Mouse (Mus musculus) cerebellum, postnatal 36 days (tissue): ENCODE results near the gene Tbata.

Experiments
- DNase-seq, 2 experiments: peaks; one replicate each; pipeline ENCODE4 v3.0.0; 2021 to 2022; ENCODE audit warnings: mixed read lengths in 2 of 2

The Tbata gene

DNA sequence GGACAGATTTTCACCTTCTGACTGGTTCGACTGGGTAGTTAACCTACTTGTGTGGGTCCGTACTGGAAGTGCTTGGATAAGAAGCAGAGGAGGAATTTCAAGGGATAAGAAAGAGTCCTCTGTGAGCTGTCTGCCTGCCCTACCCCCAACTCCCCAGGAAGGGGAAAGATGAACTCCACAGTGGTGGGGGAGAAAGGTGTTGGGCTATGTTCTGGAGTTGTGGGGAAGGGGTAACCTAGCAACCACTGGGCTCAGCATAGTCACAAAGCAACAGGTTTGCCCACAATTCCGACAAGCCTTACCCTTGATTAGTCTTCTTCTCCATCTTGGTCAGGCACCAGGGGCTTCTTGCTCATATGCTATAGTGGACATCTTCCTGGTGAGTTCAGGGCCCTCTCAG lies at the start of gene Tbata:
Gene Tbata (plus strand): TSS at position 301 of the 400 bp plus-strand sequence.
- no peak for DNase-seq

DNA sequence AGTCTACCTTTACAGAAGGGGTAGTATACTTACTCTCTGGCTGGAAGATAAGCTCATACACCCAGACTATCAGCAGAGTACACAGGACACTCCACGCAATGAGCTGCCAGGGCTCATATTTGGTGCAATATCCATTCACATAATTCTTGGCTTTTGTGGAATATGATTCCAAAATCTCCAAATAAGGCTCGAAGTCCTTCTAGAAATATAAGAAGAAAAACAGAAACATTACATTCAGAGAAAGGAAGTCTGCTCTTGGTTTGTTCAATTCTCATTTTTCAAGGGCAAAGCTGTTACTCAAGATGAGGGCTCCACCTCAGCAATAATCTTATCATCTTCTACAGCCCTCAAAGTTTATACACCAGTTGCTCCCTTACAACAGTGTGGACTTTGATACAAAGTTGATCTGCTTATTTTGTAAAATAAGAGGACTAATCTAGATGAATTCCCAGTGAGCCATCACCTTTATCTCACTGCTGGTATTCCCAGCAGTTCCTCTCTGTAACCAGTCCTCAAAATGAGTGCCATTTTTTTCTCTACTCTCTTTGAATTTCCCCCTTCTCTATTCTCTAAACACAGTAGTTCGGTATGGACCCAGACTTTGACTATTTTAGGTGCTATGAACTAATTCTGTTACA lies 48.4 kb upstream of the Tbata start:
- no peak for DNase-seq

DNA sequence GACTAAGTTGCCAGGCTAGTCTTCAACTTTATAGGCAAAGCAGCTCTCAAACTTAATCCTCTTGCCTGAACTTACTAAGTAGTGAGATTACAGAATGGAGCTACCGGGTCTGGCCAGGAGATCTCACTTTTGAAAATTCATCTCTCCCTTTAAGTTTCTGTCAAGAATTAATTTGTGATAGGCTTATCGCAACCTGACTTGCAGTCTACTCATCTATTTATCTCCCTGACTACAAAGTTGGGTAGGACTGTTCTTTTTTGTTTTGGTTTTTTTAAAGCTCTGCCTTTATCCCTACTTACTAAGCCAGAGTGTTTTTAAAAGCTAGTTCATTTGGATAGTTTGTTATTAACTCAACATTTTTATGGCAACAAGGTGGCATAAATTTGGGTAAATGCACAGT lies 47.3 kb upstream of the Tbata start:
- no peak for DNase-seq

DNA sequence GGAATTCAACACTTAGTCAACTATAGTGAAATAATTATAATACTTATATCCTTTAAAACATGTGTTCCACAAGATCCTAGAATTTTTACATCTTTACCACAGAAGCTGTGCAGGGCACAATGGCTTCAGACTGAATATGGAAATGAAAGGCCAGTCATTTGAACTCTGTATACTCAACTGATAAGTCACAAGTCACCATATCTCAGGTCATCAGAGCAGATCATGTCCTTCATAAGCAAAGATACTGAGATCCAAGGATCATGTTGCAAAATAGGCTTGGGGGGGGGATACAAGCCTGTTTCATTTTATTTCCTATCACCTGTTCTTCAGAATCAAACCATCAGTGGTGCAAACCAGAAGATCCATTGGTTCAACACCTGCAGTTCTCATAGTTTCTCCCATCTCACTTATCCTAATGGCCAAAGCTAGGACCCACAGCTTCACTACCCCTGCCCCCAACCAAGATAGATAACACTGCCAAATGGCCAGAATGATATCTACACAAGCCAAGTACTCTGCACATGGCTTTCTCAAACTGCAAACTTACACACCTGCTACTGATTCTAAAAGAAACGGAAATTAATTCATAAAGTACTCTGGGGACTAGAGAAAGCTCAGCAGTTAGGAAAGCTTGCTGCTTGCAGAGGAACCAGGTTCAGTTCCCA lies 42.9 kb upstream of the Tbata start:
- DNase-seq: no peak

DNA sequence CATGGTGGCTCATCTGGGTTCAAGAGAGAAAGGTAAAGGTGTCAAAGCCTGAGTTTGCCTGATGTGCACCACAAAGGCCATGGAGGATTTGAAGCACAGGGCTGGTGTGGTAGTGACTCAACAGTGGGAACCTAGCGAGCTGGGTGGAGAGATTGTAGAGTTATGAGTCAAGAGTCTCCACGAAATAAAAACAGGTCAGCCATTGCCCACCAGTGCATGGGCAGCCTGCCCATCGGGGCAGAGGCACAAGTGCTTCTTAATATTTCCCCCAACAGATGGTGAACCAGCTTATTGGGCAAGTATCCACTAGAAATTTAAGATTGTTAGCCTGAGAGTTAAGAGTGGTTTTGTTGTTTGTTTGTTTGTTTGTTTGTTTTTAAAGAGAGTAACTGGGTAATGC lies 40.8 kb upstream of the Tbata start:
- peak; percentile 26 to 40 for DNase-seq

DNA sequence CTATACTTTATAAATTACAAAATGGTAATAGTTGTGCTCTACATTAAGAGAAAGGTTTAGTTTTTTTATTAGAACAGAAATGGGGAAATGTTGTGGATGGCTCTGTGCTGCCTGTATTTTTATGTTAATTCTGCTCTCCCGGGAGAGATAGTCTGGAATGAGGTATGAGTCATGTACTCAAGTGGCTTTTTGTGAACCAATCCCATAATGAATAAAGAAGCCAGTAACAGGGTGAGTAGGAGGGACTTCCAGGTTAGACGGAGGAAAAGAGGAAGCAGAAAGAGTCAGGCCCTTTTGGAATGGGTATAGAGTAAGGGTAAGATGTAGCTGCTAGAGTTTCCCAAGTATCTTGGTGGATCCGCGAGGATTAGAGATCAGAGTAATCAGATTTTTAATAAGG lies 37.7 kb upstream of the Tbata start:
- DNase-seq: no peak

DNA sequence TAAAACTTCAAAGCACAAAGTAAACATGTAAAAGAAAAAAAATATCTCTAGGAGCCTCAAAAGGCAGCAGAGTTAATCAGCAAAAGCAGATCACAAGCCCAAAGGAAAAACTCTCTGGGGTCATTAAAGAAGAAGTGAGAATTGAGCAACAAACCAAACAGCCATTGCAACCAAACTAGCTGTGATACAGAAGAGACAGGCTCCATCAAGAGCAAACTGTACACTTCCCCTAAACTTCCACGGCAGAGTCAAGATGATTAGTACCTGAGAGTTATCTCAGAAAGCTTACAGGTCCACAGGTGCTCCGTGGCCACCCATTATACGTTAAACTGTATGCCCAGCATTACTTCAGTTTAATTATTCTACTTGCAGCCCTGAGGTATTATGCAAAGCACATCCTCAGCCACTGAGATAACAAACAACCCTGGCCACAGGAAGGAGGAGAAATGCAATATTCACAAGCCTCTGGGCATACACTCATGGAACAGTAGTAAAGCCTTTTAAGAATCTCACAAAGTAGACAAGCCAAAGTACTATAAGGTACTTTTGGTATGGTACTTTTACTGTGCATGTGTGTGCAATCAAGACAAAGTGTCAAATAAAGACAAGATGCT lies 36.4 kb upstream of the Tbata start:
- no peak for DNase-seq

DNA sequence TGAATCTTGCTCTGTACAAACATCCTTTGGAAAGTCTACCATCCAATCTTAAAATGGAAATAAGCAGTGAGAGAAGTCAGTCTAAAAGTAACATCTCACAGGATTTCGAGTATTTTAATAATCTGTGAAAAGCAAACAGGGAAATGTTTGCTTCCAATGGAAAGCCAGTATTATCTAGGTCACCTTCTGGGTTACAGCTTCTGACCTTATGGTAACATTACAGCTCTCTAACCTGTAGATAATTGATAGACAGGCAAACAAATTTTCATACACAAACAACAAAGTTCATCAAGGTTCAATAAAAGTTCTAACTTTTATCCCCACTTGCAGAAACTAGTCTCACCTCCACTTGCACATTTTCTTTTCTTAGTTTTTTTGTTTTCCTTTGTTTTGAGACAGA lies 34.2 kb upstream of the Tbata start:
- no peak for DNase-seq

DNA sequence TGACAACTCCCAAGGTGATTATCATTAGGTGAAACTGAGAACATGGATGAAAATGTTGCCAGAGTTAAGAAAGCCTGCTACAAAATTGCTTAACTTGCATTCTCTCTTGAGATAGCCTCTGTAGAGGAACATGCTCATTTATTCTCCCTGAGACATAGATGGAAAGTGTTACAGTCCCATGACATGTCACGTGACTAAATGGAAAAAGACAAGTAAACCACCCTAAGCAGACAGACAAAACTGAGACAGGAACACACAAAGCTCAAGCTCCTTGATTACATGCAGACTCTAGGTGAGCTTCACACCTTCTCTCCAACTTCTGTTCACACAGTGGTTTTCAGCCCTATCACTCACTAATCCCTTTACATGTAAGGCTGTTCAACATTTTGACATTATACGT lies 28.4 kb upstream of the Tbata start:
- DNase-seq: no peak

DNA sequence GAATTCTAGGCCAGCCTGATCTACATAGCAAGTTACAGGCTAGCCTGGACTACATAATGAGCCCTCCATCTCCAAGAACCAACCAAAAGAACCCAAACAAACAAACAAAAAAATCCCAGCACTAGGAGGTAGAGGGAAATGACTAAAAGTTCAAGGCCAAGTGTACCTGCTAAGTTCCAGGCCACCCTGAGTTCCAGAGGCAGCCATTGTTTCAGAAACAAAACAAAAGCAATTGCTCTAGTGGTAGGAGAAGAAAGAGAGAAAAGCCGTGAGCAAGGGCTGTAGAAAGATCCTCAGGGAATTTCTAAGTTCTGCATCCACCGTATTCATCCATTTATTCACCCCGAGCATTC lies 26.0 kb upstream of the Tbata start:
- no peak for DNase-seq

DNA sequence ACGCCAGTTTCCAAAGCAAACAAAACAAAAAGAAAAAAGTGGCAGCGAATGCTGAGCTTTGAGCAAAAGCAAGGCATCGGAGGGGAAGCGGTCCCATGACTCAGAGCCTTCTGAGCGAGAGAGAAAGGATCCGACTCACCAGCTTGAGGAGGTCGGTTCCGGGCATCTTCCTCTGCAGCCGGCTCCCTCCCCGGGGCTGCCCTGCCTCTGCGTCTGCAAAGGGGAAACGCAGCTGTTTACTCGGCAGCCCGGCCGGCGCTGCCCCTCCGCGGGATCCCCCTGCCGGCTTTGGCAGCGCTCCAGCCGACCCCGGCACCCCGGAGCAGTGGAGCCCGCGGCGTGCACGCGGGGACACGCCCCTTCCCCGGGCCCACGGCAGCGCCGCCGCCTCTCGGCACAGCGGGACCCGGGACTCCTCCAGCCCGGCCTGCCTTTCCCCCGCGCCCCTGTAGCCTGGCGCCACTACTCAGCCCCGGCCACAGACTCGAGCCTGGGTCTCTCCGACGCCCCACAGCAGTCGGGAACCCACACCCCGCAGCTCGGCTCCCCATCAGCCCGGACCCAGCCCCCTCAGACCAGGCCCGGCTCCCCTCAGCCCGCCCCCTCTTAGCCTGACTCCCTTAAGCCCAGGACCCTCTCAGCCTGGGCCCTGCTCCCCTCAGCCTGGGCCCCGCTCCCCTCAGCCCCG lies 25.5 kb upstream of the Tbata start:
- peak; percentile 41 for DNase-seq

DNA sequence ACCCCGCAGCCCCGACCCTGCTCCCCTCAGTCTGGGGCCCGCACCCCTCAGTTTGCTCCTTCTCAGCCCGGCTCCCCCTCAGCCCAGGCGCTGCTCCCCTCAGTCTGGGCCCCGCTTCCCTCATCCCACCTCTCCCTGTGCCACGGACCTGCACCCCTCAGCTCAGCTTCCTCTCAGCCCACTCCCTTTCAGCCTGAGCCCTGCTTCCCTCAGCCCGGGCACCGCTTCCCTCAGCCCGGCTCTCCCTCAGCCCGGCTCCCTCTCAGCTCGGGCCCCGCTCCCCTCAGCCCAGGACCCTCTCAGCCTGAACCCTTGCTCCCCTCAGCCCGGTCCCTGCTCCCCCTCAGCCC lies 25.0 kb upstream of the Tbata start:
- peak in 1 of 2 experiments; percentile 22 for DNase-seq

DNA sequence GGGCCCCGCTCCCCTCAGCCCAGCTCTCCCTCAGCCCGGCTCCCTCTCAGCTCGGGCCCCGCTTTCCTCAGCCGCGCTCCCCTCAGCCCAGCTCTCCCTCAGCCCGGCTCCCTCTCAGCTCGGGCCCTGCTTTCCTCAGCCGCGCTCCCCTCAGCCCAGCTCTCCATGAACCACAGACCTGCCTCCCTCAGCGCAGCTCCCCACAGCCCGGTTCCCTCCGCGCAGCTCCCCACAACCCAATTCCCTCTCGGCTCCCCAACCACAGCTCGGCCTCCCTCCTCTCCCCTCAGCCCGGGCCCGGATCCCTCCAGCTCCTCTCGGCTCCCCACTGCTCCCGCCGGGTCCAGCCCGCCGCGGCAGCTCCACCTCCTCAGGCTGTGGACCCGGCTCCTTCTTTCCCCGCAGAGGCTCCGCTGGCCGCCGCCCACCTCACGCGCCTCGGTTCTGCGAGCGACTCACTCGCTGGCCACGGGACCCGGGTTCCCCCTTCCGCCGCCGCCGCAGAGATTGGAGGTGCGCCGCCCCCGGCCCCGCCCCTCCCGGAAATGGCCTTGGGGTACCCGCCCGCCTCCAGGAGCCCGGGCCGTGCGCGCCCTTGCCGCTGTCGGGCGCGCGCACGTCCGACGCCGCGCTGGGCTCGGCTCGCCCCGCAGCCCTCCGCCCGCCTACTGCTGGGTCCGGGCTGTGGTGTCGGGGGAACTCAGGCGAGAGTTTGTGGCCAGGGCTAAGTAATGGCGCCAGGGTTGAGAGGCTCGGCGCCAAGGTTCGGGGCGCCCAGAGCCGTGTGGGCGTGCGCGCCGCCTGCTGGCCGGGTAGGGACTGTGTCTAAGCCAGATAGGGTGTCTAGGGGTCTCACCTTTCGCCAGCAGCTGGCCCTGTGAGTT lies 24.4 kb upstream of the Tbata start, which contains the start of gene Sgpl1:
Gene Sgpl1 (minus strand): TSS at position 547 of the 884 bp plus-strand sequence.
- DNase-seq: peak; percentile 83 to 92

DNA sequence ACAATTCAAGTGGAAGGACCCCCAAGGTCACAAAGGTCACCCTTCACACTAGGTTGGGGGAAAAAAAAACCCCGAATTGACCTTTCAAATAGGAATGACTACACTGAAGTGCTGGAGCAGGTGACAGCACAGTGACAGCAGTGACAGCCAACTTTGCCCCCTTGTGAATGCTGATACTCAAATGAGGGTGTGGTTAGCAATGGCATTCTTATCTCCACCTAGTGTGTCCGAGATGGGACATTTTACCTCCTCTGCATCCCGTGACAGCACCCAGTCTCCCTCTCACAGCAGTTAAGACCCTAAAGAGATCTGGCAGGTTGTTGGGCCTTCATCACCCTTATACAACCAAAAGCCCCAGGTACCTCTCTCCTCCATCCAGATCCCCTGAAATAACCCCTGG lies 22.3 kb upstream of the Tbata start:
- no peak for DNase-seq

DNA sequence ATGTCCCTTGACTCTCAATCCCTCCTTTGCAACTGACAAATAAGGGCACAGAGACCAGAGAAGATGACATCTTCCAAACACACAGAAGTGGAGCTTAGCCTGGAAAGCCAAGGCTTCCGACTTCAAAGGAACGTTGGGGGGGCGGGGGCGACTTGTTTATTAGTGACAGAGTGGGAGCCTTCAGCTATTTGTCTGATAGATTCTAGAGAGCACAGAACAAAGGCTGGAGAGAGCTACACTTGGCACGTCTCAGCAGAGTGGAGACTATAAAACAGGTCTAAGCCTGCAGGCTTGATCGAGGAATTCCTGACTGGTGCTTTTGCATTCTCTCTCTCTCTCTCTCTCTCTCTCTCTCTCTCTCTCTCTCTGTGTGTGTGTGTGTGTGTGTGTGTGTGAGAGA lies 21.1 kb upstream of the Tbata start:
- no peak for DNase-seq

DNA sequence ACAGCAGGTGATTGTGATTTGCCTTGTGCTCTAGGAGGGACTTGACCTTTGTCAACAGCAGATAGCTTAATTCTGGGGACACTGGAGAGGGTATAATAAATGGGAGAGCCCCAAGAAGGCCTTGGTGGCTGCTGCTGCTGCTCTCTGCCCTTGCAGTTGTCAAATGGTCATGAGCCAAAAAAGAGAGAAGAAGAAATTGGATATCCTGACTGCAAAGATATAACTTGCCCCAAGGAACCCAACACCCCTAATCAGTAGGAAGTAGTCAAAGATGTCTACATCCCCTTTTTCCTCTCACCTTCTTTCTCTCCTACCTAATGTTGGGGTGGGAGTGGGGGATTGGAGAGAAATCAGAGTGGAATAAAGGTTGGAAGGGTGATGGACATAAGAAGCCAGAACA lies 19.6 kb upstream of the Tbata start:
- no peak for DNase-seq

DNA sequence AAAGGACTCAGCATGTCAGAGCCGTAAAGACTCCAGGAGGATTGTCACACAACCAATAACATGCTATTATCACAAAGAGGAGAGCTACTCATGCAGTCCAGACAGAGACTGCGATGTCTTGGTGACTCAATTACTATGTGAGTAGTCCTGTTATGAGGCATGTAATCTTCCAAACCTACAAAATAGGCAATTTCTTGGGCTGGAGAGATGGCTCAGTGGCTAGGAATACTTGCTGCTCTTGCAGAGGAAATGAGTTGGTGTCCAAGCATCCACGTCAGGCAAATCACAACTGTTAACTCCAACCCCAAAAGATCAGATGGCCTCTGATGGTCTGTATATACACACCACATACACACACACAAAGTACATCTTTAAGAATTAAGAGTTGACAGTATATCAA lies 16.1 kb upstream of the Tbata start:
- DNase-seq: no peak

DNA sequence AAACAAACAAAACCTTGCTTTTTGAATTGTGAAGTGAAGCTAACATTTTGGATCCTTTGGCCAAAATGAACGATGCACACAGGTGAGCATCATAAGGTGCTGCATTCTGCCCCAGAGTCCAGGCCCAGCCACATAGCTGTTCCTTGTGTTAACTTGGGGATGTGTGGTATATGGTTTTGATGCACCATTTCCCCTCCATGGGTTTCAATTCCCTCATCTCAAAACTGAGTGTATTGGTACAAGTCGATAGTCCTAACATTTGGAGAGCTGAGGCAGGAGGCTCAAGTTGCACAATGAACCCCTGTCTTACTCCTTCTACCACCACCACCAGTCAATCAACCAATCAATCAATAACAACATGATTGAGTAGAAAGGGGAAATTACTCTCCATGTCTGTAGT lies 15.3 kb upstream of the Tbata start:
- no peak for DNase-seq

DNA sequence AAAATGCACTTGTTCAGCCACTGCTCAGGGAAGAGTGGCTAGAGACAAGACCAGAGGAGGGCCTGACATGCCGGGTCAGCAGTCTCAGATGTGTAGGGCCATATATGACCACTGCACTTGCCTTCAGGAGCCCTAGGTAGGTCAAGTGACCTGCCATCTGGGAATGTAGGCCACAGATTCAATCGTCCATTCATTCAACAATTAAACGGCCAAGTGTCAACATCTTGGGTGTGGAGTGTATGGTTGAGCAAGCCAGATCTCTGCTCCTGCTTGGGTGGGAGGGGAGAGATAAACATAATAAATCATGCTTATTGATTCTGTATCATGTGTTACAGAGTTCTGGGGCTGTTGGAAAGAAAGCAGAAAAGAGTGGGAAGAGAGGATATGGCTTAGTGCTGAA lies 13.2 kb upstream of the Tbata start:
- no peak for DNase-seq

DNA sequence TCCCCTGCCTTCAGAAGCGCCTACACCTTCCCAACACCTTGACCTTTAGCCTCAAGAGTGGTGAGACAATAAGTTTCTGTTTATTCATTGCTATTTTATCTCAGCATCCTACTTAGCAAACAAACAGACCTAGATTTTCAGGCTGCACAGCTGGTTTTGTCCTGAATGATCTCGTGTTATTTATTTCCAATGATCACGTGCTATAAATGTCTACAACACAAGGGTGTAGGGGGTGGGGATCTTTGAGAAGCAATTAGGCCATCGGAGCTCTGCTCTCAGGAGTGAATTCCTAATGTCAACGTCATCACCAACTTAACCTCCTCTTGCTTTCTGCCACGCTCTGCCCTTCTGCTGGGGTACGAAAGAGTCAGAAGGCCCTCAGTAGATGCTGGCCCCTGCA lies 11.7 kb upstream of the Tbata start:
- DNase-seq: no peak

DNA sequence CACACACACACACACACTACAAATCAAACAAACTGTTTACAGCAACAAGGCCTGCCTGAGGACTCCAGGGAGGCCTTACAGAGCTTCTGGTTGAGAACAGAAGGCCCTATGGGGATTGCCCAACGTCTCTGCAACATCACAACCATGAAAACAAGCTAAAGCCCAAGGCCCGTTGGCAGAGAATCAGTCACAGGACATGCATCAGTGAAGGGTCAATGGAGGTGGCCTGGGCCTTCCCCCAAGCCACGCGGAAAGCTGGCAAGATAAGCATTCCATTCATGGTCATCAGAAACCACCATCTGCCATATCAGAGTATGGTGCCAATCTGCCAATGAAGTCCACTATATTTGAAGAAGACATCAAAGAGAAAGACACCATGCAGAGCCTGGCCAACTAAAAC lies 11.1 kb upstream of the Tbata start:
- DNase-seq: peak in 1 of 2 experiments; percentile 18

DNA sequence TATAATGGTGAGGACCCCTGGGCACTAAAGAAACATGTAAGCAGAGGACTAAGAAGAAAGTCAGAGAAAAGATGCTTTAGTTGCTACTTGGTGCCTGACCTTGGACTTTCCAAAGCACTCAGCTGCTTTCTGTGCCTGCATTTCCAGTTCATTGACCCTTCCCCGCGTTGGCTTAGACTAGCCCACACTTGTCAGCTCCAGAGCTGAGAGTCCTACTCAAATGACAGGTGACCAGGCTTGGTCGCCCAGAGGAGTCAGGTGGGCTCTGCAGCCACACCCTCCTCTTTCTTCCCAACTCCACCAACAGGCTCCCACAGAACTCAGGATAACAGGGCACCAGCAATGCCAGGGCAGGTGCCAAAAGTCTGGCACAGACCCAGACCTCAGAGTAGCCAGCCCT lies 9.4 kb upstream of the Tbata start:
- DNase-seq: no peak
